ENCODE assay signal across 7 mouse cellular contexts in the genomic region with DNA sequence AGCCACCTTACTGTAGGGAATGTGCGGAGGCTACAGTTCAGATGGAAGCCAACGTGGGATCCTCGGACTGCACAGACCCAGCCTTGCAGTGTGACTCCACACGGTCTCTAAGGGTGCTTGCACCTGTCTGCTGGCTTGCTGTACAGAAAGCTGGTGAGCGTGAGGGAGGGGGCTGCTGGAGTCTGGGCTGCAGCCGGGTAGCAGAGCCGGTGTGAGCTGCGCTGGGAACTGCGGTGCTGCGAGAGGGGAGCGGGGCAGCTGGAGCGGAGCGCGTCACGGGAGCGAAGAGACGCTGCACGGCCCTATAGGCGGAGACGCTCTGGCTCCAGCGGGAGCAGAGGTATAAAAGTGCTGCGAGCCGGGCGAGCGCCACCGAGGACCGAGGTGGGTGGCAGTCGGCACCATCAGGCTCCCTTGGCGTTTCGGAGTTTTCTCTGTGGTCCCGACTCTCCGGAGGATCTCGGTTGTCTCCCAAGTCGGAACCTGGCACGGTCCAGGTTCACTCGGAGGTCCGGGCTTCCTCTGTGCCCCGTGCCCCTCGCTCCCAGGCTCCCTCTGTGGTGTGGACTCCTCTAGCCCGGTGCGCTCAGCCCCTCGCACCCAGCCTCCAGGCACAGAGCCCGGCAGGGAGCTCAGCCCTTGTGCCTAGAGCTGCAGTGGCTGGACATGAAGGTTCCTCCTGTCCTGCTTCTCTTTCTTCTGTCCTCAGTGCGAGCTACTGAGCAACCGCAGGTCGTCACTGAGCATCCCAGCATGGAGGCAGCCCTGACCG. TPM values are rescaled to one million over a fixed set of nuclear protein-coding genes. Genes with fewer than 3 reads are reported as not detected.
A peak's percentile ranks its signal among the peaks of the same experiment; 100 is the strongest.
DNase-seq lines count a peak whose midpoint lies in the region; ATAC-seq lines count a peak whose summit lies in the region.

Gene Gpr83, plus strand, starts transcription at position 343 of the 772 bp plus-strand sequence.

- WGBS in embryonic facial prominence, embryonic 11.5 days, result 3% methylated on average over 44 of the region's 47 CpGs
- WGBS in hindbrain, embryonic 10.5 days, result 2% methylated on average over 47 of the region's 47 CpGs

- H3K9me3 ChIP-seq in embryonic facial prominence, embryonic 11.5 days (replicated peaks; ENCODE audit: control insufficient read depth, low read length), result no peaks in the 10 kb centered on the region
- no peaks in the 10 kb centered on the region for H3K9me3 ChIP-seq in hindbrain, embryonic 10.5 days

- H3K4me3 ChIP-seq in embryonic facial prominence, embryonic 11.5 days (ENCODE audit: low read depth, low read length), result peak within 1 kb of the TSS; percentile 30
- H3K4me3 ChIP-seq in hindbrain, embryonic 10.5 days, result peak within 1 kb of the TSS; percentile 61

- intact Hi-C loops in left cerebral cortex, postnatal 36 days (cut with DNase I), result no loop called here

- H3K9ac ChIP-seq in embryonic facial prominence, embryonic 11.5 days (replicated peaks; ENCODE audit: low read length), result peak within 1 kb of the TSS; percentile 39

- peak; percentile 86 for ATAC-seq in embryonic facial prominence, embryonic 11.5 days (replicated peaks; ENCODE audit: insufficient number of reproducible peaks, low FRiP score, low TSS enrichment, low read depth)

- peaks cover 16% of the 10 kb centered on the region for H3K27me3 ChIP-seq in embryonic facial prominence, embryonic 11.5 days (ENCODE audit: control insufficient read depth, insufficient read depth, low read length)
- peaks cover 58% of the 10 kb centered on the region for H3K27me3 ChIP-seq in hindbrain, embryonic 10.5 days (ENCODE audit: insufficient read depth, poor library complexity, severe bottlenecking)

- no peaks in the 10 kb centered on the region; the same call in 1 of the 2 replicates for H3K4me1 ChIP-seq in embryonic facial prominence, embryonic 11.5 days (ENCODE audit: control insufficient read depth, insufficient read depth, low read length)
- peaks cover 15% of the 10 kb centered on the region for H3K4me1 ChIP-seq in hindbrain, embryonic 10.5 days (replicated peaks)

- peak within 1 kb of the TSS; percentile 80 for H3K4me2 ChIP-seq in embryonic facial prominence, embryonic 11.5 days (ENCODE audit: low read depth, low read length)

- no peaks in the 10 kb centered on the region for H3K36me3 ChIP-seq in embryonic facial prominence, embryonic 11.5 days (replicated peaks; ENCODE audit: control insufficient read depth, insufficient read depth, low read depth, low read length)
- H3K36me3 ChIP-seq in hindbrain, embryonic 10.5 days, result no peaks in the 10 kb centered on the region

- H3K27ac ChIP-seq in embryonic facial prominence, embryonic 11.5 days (replicated peaks; ENCODE audit: low read depth, low read length), result no peak within 1 kb of the TSS
- H3K27ac ChIP-seq in hindbrain, embryonic 10.5 days, result peak within 1 kb of the TSS; percentile 72

- peak; percentile 26 for DNase-seq in ovary, postnatal 36 days (ENCODE audit: low spot score)
- DNase-seq in ovary, adult 18-20 months (ENCODE audit: low spot score), result no peak
- DNase-seq in embryonic facial prominence, embryonic 11.5 days (ENCODE audit: low spot score), result peak; percentile 73
- peak; percentile 64 for DNase-seq in hindbrain, embryonic 10.5 days (ENCODE audit: low spot score)
- DNase-seq in left cerebral cortex, postnatal 36 days (ENCODE audit: low spot score in 2 of 2), result peak; percentile 67 to 78
- peak; percentile 75 for DNase-seq in naive thymus-derived CD4-positive, alpha-beta T cell, adult 2 months (ENCODE audit: low read depth)
- DNase-seq in thymus, postnatal 4 days, result peak; percentile 80

RNA-seq across cellular contexts. Expression of gene Gpr83, which starts in this region (rescaled TPM):
- polyA plus RNA-seq in embryonic facial prominence, embryonic 11.5 days (2014; fragmentation: Nextera tagmentation; extraction: Ambion mirVana), result 0.21 and 0.29 TPM in 2 replicates
- polyA plus RNA-seq in hindbrain, embryonic 10.5 days (2016; fragmentation: Nextera tagmentation; extraction: Ambion mirVana), result 0.65 and 0.71 TPM in 2 replicates
- 10 to 100 TPM; 21.7 to 27.3 TPM for total RNA-seq in left cerebral cortex, postnatal 36 days (2021)

Comparison
In these comparisons a context has a peak if more than half of its experiments do, and no peak if none do; other contexts are left out.
1. Peak in DNase-seq, ATAC-seq, H3K4me3 ChIP-seq, H3K9ac ChIP-seq and H3K4me2 ChIP-seq in embryonic facial prominence, embryonic 11.5 days; RNA of the gene not detected or under 1 TPM.
2. Peak in DNase-seq, H3K4me3 ChIP-seq and H3K27ac ChIP-seq in hindbrain, embryonic 10.5 days; RNA of the gene not detected or under 1 TPM.